Mouse (Mus musculus): ENCODE data around the gene Sbk1. TPM values are rescaled to one million over a fixed set of nuclear protein-coding genes. Genes with fewer than 3 reads are reported as not detected.
"Not testable (repeated sequence)": the region's sequence is repeated elsewhere in the genome, so short reads cannot be mapped to it uniquely, and the experiment has no call there.

Sbk1 gene
- total RNA-seq, 1 experiment from 2014 or later = 109 TPM

DNA sequence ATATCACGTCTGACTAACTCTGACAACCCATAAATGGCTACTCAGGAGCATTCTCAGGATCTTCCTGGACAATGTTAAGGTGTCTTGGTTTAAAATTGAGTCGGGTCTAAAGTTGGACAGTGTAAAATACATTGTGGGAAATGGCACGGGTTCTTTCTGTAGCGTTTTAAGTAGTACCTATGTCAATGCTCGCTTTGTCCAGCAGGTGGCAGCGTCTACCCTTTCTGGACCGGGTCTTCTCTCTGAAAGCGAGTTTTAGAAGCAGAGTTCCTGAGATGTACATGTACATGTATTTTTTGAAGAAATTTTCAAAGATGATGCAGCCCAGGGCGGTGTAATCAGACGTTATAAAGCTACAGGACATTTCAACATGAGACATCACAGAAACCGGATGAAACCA, 51.3 kb downstream of the Sbk1 start:
- peak; percentile 86 for ATAC-seq (ENCODE audit: extremely low read depth, insufficient number of reproducible peaks, low FRiP score, poor library complexity, severe bottlenecking)

DNA sequence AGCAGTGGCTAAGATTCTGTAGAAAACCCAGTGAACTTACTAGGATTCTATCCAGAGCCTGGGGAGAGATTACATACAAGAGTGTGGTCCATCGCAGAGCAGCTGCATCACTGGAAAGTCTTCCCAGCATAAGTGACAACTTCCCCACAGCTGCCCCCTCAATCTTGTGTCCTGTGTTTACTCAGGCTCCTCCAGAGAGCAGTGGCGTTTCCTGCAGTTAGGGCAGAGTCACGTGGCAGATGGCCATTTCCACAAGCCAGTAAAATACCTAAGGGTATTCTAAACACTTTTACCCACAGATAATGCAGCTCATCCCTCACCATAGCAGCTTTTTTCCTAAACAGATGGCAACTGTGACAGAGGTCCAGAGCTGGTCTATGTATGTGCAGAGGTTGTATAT, 52.4 kb downstream of the Sbk1 start:
- ATAC-seq (ENCODE audit: extremely low read depth, insufficient number of reproducible peaks, low FRiP score, poor library complexity, severe bottlenecking) = no peak

DNA sequence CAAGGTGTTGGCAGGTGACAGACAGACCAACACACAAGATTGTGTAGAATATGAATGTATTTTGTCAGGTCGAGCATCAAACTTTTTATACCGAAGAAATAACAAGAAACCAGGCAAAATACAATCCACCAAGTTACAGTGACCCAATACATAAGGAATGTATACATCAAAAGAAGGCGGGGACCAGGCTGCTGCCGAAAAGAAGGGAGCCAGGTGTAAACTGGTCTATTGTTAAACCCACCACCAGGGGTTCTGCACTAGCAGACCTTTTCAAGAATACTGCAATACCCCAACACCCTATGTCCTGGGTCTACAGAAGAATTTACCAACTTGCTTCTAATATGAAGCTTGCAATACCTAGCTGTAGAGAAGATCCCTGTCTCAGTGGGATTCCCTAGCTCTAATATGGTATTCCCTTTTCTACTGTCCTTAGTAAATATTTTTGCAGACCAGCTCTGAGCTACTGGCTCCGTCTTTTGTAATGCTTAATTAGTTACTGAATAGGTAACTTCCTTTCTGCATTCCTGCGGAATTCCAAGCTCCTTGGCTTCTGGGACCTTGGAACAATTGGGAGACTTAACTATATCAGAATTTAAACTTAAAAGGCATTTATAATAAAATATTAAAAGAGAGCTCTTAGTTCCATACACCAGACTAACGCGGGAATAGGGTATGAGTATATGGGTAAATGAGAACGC, 53.3 kb downstream of the Sbk1 start:
- not testable (repeated sequence) for ATAC-seq (ENCODE audit: extremely low read depth, insufficient number of reproducible peaks, low FRiP score, poor library complexity, severe bottlenecking)

GRCm38 (mm10) chr7:126328848-126329247, 56.4 kb downstream of the Sbk1 start:
- not testable (repeated sequence) for ATAC-seq (ENCODE audit: extremely low read depth, insufficient number of reproducible peaks, low FRiP score, poor library complexity, severe bottlenecking)

GRCm38 (mm10) chr7:126329907-126330645, 57.7 kb downstream of the Sbk1 start:
- no peak for ATAC-seq (ENCODE audit: extremely low read depth, insufficient number of reproducible peaks, low FRiP score, poor library complexity, severe bottlenecking)

- ATAC-seq (ENCODE audit: extremely low read depth, insufficient number of reproducible peaks, low FRiP score, poor library complexity, severe bottlenecking) = no peak
Measured at GRCm38 (mm10) chr7:126330693-126331092, 58.3 kb downstream of the Sbk1 start.

DNA sequence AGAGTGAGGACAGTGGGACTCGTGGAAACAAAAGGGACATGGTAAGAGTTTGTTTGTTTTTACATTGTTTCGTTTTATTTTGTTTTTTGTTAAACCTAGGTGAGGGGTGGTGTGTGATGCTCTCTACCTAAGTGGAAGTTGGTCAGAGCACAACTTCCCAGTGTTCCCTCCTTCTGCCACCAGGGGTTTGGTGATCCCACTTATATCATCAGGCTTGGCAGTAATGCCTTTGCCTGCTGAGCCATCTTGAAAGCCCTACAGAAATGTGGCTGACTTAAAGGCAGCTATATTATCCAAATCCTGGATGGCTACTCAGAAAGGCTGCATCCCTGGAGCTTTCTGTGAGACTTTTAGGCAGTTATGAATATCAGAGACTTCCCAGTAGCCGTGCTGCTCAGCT, 60.3 kb downstream of the Sbk1 start:
- ATAC-seq (ENCODE audit: extremely low read depth, insufficient number of reproducible peaks, low FRiP score, poor library complexity, severe bottlenecking) = no peak

DNA sequence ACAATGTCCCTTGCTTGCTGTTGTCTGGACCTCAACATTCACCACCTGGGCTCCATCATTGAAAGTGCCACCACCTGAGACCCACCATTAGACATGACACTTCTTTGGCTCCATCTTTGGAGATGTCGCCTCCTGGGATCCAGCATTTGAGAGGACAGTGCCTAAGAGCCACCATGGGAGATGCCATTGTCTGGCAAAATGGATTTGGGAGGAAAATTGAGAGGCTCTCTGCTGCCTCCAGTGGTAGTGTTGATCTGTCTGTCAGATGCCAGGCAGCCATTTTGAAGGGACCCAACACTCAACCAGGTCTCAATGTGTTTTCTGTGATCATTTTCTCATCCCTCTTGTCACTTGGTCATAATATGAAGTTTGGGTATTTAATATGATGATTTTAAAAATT, 63.1 kb downstream of the Sbk1 start:
- ATAC-seq (ENCODE audit: extremely low read depth, insufficient number of reproducible peaks, low FRiP score, poor library complexity, severe bottlenecking) = no peak

DNA sequence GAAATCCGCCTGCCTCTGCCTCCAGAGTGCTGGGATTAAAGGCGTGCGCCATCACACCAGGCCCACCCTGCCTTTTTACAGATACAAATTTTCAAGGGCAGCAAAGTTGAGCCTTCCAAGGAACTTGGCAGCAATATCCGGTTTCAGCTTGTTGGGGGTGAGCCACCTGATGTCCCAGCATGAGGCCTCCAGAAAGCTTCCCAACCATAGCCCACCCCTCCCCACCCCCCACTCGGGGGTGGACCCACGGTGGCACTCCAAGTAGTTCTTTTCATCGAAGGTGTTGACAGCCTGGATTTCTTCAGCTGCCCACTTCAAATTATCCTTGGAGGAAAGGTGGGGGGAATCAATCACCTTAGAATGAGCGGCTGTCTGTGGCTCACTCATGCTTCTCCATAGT, 66.5 kb downstream of the Sbk1 start:
- ATAC-seq (ENCODE audit: extremely low read depth, insufficient number of reproducible peaks, low FRiP score, poor library complexity, severe bottlenecking) = no peak

DNA sequence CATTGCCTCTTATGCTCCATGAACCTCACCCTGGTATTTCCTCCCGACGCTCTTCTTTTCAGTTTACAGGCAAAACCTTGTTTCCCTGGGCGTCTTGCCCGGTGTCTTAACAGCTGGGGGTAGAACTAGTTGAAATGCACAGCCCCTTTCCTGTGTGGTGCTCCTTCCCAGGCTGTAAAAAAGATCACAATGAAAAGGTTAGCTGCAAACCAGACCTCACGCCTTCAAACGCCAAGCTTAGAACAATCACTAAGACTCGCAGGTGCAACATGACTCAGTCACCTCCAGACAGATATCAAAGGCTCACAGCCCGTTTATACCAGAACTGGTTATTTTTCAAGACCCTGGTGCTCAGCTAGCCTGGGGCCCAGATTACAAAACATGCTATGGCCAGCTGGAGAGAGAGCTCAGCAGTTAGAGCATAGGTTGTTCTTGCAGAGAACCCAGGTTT, 67.1 kb downstream of the Sbk1 start:
- ATAC-seq (ENCODE audit: extremely low read depth, insufficient number of reproducible peaks, low FRiP score, poor library complexity, severe bottlenecking) = no peak

DNA sequence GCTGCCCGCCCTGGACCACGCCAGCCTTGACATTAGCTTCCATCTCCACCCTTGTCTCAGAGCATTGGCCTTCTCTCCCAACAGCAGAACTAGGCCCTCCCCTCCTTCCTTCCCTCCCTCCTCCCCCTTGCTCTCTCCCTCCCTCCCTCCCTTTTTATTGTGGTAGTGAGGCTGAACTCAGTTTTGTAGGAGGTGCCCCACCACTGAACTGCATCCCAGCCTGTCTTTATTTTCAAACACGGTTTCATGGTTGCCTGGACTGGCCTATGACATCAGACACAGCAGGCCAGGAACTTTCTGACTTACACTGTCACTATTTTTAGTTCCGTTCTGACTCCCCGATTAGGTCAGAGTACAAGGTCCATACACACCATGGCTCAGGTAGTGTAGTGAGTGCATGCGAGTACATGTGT, 67.8 kb downstream of the Sbk1 start:
- ATAC-seq (ENCODE audit: extremely low read depth, insufficient number of reproducible peaks, low FRiP score, poor library complexity, severe bottlenecking) = no peak

DNA sequence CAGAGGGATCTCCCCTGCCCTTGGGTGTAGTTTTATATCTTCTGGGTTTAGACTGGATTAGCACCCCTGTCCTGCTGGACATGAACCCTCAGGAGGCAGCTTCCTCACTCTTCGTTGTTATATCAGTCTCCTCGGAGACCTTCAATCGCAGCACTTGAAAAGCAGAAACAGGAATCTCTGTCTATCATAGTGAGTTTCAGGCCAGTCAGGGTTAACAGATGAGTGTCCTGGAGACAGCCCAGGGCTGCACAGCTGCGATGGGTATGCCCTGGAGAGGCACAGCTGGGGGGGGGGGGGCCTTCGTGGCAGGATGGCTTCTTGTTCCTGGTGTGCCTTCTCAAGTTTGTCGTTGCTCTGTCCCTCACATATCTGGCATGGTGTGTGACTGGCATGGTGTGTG, 68.5 kb downstream of the Sbk1 start:
- no peak for ATAC-seq (ENCODE audit: extremely low read depth, insufficient number of reproducible peaks, low FRiP score, poor library complexity, severe bottlenecking)

Other genes starting within 250 kb of the Sbk1 start
- gene Gsg1l, start 190.2 kb upstream of the Sbk1 start, total RNA-seq (2017) = not detected in 2 replicates
- 179 and 200 TPM in 2 replicates for gene Xpo6, start 72.1 kb upstream of the Sbk1 start, total RNA-seq (2017)
- gene Lat, start 97.0 kb downstream of the Sbk1 start, total RNA-seq (2017) = 31.4 and 34.8 TPM in 2 replicates
- 14.8 and 16.5 TPM in 2 replicates for gene Spns1, start 104.8 kb downstream of the Sbk1 start, total RNA-seq (2017)
- gene Nfatc2ip, start 124.1 kb downstream of the Sbk1 start, total RNA-seq (2017) = 13.9 and 14.1 TPM in 2 replicates
- gene Cd19, start 142.3 kb downstream of the Sbk1 start, total RNA-seq (2017) = 585 and 589 TPM in 2 replicates
- 117 and 130 TPM in 2 replicates for gene Rabep2, start 156.1 kb downstream of the Sbk1 start, total RNA-seq (2017)
- gene Atp2a1, start 190.5 kb downstream of the Sbk1 start, total RNA-seq (2017) = 0.37 and 1.6 TPM in 2 replicates
- gene Sh2b1, start 202.8 kb downstream of the Sbk1 start, total RNA-seq (2017) = 30.0 and 34.0 TPM in 2 replicates
- gene Tufm, start 214.7 kb downstream of the Sbk1 start, total RNA-seq (2017) = 33.6 and 38.4 TPM in 2 replicates
- 76.4 and 87.3 TPM in 2 replicates for gene Atxn2l, start 230.8 kb downstream of the Sbk1 start, total RNA-seq (2017)